Mouse (Mus musculus) testis, adult 2 months (tissue): Measurements from ENCODE around the gene 1700009N14Rik. TPM values are rescaled to one million over a fixed set of nuclear protein-coding genes. Genes with fewer than 3 reads are reported as not detected.

Source experiments
- H3K27ac ChIP-seq: fragments of 200-500 bp; 2 replicates; pipeline ENCODE4 v1.5.1; 2012; ENCODE audit warnings: low read depth, low read length; ENCODE audit not compliant: control insufficient read depth, insufficient read depth
- H3K27me3 ChIP-seq: fragments of 200-500 bp; 2 replicates; pipeline ENCODE4 v1.6.1; 2012; ENCODE audit warnings: mild to moderate bottlenecking, low read length, moderate library complexity; ENCODE audit not compliant: control insufficient read depth, insufficient read depth
- H3K36me3 ChIP-seq: fragments of 200-500 bp; 2 replicates; pipeline ENCODE4 v1.6.1; 2012; ENCODE audit warnings: mild to moderate bottlenecking, low read length; ENCODE audit not compliant: control insufficient read depth, insufficient read depth
- H3K4me1 ChIP-seq: fragments of 200-500 bp; 2 replicates; pipeline ENCODE4 v1.6.1; 2012; ENCODE audit warnings: low read length; ENCODE audit not compliant: control insufficient read depth, insufficient read depth
- H3K4me3 ChIP-seq: fragments of 200-500 bp; 2 replicates; pipeline ENCODE4 v1.5.1; 2012; ENCODE audit warnings: low read depth, mild to moderate bottlenecking, low read length, moderate library complexity, mixed read lengths; ENCODE audit not compliant: control insufficient read depth
- CTCF ChIP-seq: fragments of 200-500 bp; IDR thresholded peaks from 2 replicates; pipeline ENCODE4 v1.5.1; 2012; ENCODE audit warnings: low read depth, mild to moderate bottlenecking, inconsistent platforms, low read length, moderate library complexity; ENCODE audit not compliant: control insufficient read depth, insufficient read depth, insufficient replicate concordance
- POLR2A ChIP-seq: fragments of 200-500 bp; IDR thresholded peaks from 2 replicates; pipeline ENCODE4 v1.6.1; 2012; ENCODE audit warnings: low read depth, mild to moderate bottlenecking, inconsistent platforms, low read length, moderate library complexity; ENCODE audit not compliant: control insufficient read depth
- polyA plus RNA-seq: library from polyadenylated mRNA; depleted of rRNA; stranded (reverse); fragments of >200 nt; gene quantifications from 2 replicates; pipeline ENCODE4 v1.2.3, GENCODE M21; 2012; rRNA removed

Gene 1700009N14Rik
- polyA plus RNA-seq, result 606 and 776 TPM in 2 replicates

- 0 out of 2 replicates have a peak within 1 kb of the TSS, but pooled peaks have one; percentile 21 for H3K27ac ChIP-seq
- H3K27me3 ChIP-seq, result no peaks in the 10 kb centered on the region
- TF ChIP-seq POLR2A (no peak; the same call in 1 of the 2 replicates), CTCF (no peak)
- H3K36me3 ChIP-seq, result no peaks in the 10 kb centered on the region
- peak within 1 kb of the TSS; percentile 87 for H3K4me3 ChIP-seq
- H3K4me1 ChIP-seq, result peaks cover 3% of the 10 kb centered on the region; the same call in 1 of the 2 replicates
These were observed at the start of gene 1700009N14Rik for GRCm38 (mm10) chr4:39450069-39450468. Gene 1700009N14Rik, plus strand, starts transcription at chr4:39450295.

GRCm38 (mm10) chr4:39437870-39438367, 12.2 kb upstream of the 1700009N14Rik start:
- Histone ChIP-seq H3K27me3 (no peaks in the 10 kb centered on the region), H3K4me3 (no peak overlapping the region), H3K4me1 (no peaks in the 10 kb centered on the region), H3K27ac (no peak overlapping the region), H3K36me3 (no peaks in the 10 kb centered on the region)
- no peak for TF ChIP-seq POLR2A
- TF ChIP-seq CTCF, result no peak

DNA sequence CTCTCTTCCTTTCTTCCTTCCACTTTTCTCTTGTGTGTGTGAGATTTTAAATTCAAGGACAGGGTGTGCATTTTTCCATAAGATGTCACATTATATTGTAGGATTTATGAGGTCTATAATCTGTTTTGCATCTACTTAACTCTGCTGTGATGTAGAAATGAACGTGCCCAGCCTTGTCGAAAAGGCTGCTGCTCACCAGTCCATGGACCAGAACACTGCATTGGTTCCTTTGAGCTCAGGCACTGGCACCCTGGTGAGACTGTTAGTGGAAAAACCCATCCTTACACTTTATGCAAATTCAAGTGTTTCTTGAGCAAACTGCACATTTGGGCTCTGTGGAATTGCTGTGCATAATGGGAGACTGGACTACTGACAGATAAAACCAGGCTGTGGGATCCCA, 24.2 kb downstream of the 1700009N14Rik start:
- Histone ChIP-seq H3K27ac (no peak overlapping the region), H3K4me3 (no peak overlapping the region), H3K36me3 (no peaks in the 10 kb centered on the region), H3K4me1 (no peaks in the 10 kb centered on the region), H3K27me3 (no peaks in the 10 kb centered on the region)
- TF ChIP-seq CTCF, result no peak
- no peak for TF ChIP-seq POLR2A

GRCm38 (mm10) chr4:39486393-39486792, 36.3 kb downstream of the 1700009N14Rik start:
- Histone ChIP-seq H3K27me3 (no peaks in the 10 kb centered on the region), H3K4me3 (no peak overlapping the region), H3K36me3 (no peaks in the 10 kb centered on the region), H3K4me1 (no peaks in the 10 kb centered on the region), H3K27ac (no peak overlapping the region)
- TF ChIP-seq POLR2A (no peak), CTCF (no peak)

DNA sequence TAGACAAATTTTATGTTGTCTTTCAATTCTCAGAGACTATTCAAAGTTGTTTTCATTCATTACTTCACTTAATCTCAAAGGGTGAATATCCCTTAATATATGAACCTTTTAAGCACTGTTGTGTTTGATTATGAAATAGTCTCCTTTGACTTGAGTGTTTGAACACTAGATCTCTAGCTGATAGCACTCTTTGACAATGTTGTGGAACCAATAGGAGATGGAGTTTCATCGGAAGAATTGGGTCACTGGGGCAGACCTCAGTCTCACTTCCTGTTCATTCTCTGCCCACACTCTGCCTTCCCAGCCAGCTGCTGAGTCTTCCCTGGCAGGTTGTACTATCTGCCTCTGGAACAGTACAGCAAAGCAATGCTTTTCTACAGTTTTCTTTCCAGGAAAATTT, 43.5 kb downstream of the 1700009N14Rik start:
- Histone ChIP-seq H3K27ac (no peak overlapping the region), H3K27me3 (no peaks in the 10 kb centered on the region), H3K36me3 (no peaks in the 10 kb centered on the region), H3K4me3 (no peak overlapping the region), H3K4me1 (no peaks in the 10 kb centered on the region)
- TF ChIP-seq POLR2A, result no peak
- TF ChIP-seq CTCF, result no peak

DNA sequence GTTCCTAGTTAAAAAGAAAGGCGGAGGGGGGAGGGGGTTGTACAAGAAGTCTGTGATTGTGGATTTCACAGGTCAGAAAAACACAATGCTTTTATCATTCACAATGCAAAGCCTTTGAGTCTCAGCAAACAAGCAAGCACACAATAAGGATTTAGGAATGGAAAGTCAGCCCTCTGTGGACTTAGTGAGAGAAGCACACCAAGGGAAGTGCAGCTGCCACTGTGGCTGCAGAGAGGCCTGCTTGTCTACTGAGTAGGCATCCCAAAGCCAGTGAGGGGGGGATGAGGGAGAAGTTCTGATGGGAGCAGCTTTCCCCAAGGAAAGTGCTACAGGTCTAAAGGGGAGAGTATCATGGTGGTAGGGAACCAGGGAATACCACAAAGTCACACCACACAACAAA, 45.8 kb downstream of the 1700009N14Rik start:
- TF ChIP-seq POLR2A (no peak), CTCF (no peak)
- no peaks in the 10 kb centered on the region for H3K27me3 ChIP-seq
- H3K4me3 ChIP-seq, result no peak overlapping the region
- H3K36me3 ChIP-seq, result no peaks in the 10 kb centered on the region
- H3K4me1 ChIP-seq, result no peaks in the 10 kb centered on the region
- no peak overlapping the region for H3K27ac ChIP-seq
